15 mouse cellular contexts compared by ENCODE assay signal in the genomic region with DNA sequence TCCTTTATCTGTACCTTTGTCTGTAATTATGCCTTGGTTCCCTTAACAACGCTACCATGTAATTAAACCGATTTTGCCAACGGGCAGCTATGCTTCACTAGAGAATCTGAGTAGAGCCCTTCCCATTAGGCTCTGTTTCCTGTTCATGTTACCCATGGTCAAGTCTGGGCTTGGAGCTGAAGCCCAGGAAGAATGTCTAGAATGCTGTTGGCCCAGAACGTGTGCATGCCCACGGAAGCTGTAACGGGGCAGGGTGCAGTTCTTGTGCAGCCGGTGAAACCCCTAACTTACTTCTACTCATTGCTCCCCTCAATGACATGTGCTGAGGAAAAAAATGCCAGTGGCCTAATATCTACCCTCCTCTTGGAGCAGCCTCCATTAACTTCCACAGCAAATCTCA. TPM values are rescaled to one million over a fixed set of nuclear protein-coding genes. Genes with fewer than 3 reads are reported as not detected.
DNase-seq lines count a peak whose midpoint lies in the region; ATAC-seq and TF ChIP-seq lines count a peak whose summit lies in the region.
"Had no signal": no experiment of that assay in that cellular context is flagged by ENCODE, and none has a peak within 500 bp of the region (broad histone marks: within the 10 kb centered on the region; RNA-seq: fewer than 3 reads in every experiment).

No protein-coding gene starts in this region.

- peaks cover 23% of the 10 kb centered on the region for H3K4me1 ChIP-seq in hindbrain, embryonic 12.5 days
- H3K4me1 ChIP-seq in hindbrain, embryonic 11.5 days (replicated peaks; ENCODE audit: control insufficient read depth, insufficient read depth, low read length): no peaks in the 10 kb centered on the region
- no peaks in the 10 kb centered on the region; the same call in 1 of the 2 replicates for H3K4me1 ChIP-seq in hindbrain, postnatal 0 days (ENCODE audit: insufficient read depth, low read length)

- 82% methylated on average over 7 of the region's 7 CpGs for WGBS in hindbrain, embryonic 12.5 days
- WGBS in hindbrain, embryonic 11.5 days: 93% methylated on average over 7 of the region's 7 CpGs
- 72% methylated on average over 7 of the region's 7 CpGs for WGBS in hindbrain, postnatal 0 days

- no peaks in the 10 kb centered on the region for H3K27me3 ChIP-seq in hindbrain, embryonic 12.5 days
- H3K27me3 ChIP-seq in hindbrain, embryonic 11.5 days (ENCODE audit: control insufficient read depth, insufficient read depth, low read length): no peaks in the 10 kb centered on the region
- H3K27me3 ChIP-seq in hindbrain, postnatal 0 days (ENCODE audit: insufficient read depth, low read length): no peaks in the 10 kb centered on the region

- no peak overlapping the region for H3K9ac ChIP-seq in hindbrain, embryonic 12.5 days
- H3K9ac ChIP-seq in hindbrain, embryonic 11.5 days (ENCODE audit: low read depth, low read length): no peak overlapping the region
- H3K9ac ChIP-seq in hindbrain, postnatal 0 days (replicated peaks; ENCODE audit: low read length): no peak overlapping the region
- H3K9ac ChIP-seq: heart, embryonic 13.5 days; liver, embryonic 14.5 days had no signal

- TF ChIP-seq CTCF in hindbrain, postnatal 0 days (IDR thresholded peaks at IDR 0.05; ENCODE audit: low read depth): no peak

- no peak overlapping the region for H3K4me3 ChIP-seq in hindbrain, embryonic 12.5 days
- no peak overlapping the region for H3K4me3 ChIP-seq in hindbrain, embryonic 11.5 days (ENCODE audit: low read depth, low read length)
- H3K4me3 ChIP-seq in hindbrain, postnatal 0 days (ENCODE audit: low read length): no peak overlapping the region
- H3K4me3 ChIP-seq: erythroblast, embryonic 14.5 days; heart, embryonic 13.5 days had no signal

- ATAC-seq in hindbrain, embryonic 12.5 days (ENCODE audit: low FRiP score): no peak
- no peak for ATAC-seq in hindbrain, embryonic 11.5 days (ENCODE audit: low FRiP score)
- no peak for ATAC-seq in hindbrain, postnatal 0 days

- peak overlapping the region; percentile 92 for H3K4me2 ChIP-seq in hindbrain, embryonic 12.5 days (replicated peaks)
- no peak overlapping the region for H3K4me2 ChIP-seq in hindbrain, embryonic 11.5 days (replicated peaks; ENCODE audit: low read depth, low read length)
- peak overlapping the region; percentile 96; the same call in 1 of the 2 replicates for H3K4me2 ChIP-seq in hindbrain, postnatal 0 days (ENCODE audit: low read depth, low read length)
- H3K4me2 ChIP-seq: heart, embryonic 13.5 days had no signal

- no peak for DNase-seq in hindbrain, embryonic 11.5 days (ENCODE audit: low spot score)
- peak; percentile 10 for DNase-seq in urinary bladder, postnatal 25 days (ENCODE audit: low spot score)
- no peak for DNase-seq in urinary bladder, postnatal 4 days (ENCODE audit: low spot score in 2 of 2)
- DNase-seq in hindbrain, postnatal 0 days (ENCODE audit: low spot score): peak; percentile 21
- DNase-seq in retina, embryonic 14.5 days (ENCODE audit: low spot score): peak; percentile 66
- no peak for DNase-seq in cerebellum, postnatal 25 days
- no peak for DNase-seq in gastrocnemius, adult 18-20 months (ENCODE audit: low spot score)
- DNase-seq: adrenal gland, postnatal 25 days; gastrocnemius, postnatal 10 days; lung, postnatal 4 days had no signal

- no peak overlapping the region for H3K27ac ChIP-seq in hindbrain, embryonic 12.5 days
- H3K27ac ChIP-seq in hindbrain, embryonic 11.5 days (ENCODE audit: low read depth, low read length): no peak overlapping the region
- H3K27ac ChIP-seq in hindbrain, postnatal 0 days: no peak overlapping the region
- H3K27ac ChIP-seq: heart, embryonic 13.5 days; layer of hippocampus, adult 2 months; liver, embryonic 14.5 days had no signal

- H3K36me3 ChIP-seq in hindbrain, embryonic 12.5 days: no peaks in the 10 kb centered on the region
- no peaks in the 10 kb centered on the region for H3K36me3 ChIP-seq in hindbrain, embryonic 11.5 days (ENCODE audit: control insufficient read depth, insufficient read depth, low read length)
- H3K36me3 ChIP-seq in hindbrain, postnatal 0 days (ENCODE audit: insufficient read depth, low read length): no peaks in the 10 kb centered on the region
- H3K36me3 ChIP-seq: heart, embryonic 13.5 days had no signal

- no peaks in the 10 kb centered on the region for H3K9me3 ChIP-seq in hindbrain, embryonic 12.5 days (replicated peaks)
- H3K9me3 ChIP-seq in hindbrain, embryonic 11.5 days (ENCODE audit: control insufficient read depth, low read length): no peaks in the 10 kb centered on the region
- H3K9me3 ChIP-seq in hindbrain, postnatal 0 days (ENCODE audit: low read length): no peaks in the 10 kb centered on the region
- H3K9me3 ChIP-seq: heart, embryonic 13.5 days had no signal

RNA-seq across cellular contexts. Expression of gene Fjx1, which starts 4.5 kb away (rescaled TPM):
- 44.2 and 45.3 TPM in 2 replicates for polyA plus RNA-seq in hindbrain, embryonic 12.5 days (2016; fragmentation: Nextera tagmentation; extraction: Ambion mirVana)
- 17.2 and 21.9 TPM in 2 replicates for polyA plus RNA-seq in hindbrain, embryonic 11.5 days (2014; fragmentation: Nextera tagmentation; extraction: Ambion mirVana)
- total RNA-seq in hindbrain, postnatal 0 days (2014; rRNA removed): 77.8 and 92.0 TPM in 2 replicates
- 27.2 and 30.1 TPM in 2 replicates for polyA plus RNA-seq in hindbrain, postnatal 0 days (2015; fragmentation: Nextera tagmentation; extraction: Ambion mirVana)
- under 1 TPM; 0.27 to 0.33 TPM for total RNA-seq in gastrocnemius, adult 18-20 months (2021)
- polyA plus RNA-seq: erythroblast, embryonic 14.5 days had no signal

RNA-seq across cellular contexts. Expression of gene Trim44, which starts 40.2 kb away (rescaled TPM):
- polyA plus RNA-seq in hindbrain, embryonic 12.5 days (2016; fragmentation: Nextera tagmentation; extraction: Ambion mirVana): 65.6 and 74.4 TPM in 2 replicates
- 44.3 and 44.6 TPM in 2 replicates for polyA plus RNA-seq in hindbrain, embryonic 11.5 days (2014; fragmentation: Nextera tagmentation; extraction: Ambion mirVana)
- 78.2 and 87.6 TPM in 2 replicates for total RNA-seq in hindbrain, postnatal 0 days (2014; rRNA removed)
- polyA plus RNA-seq in hindbrain, postnatal 0 days (2015; fragmentation: Nextera tagmentation; extraction: Ambion mirVana): 42.2 and 44.1 TPM in 2 replicates
- total RNA-seq in gastrocnemius, adult 18-20 months (2021): 10 to 100 TPM; 14.8 to 17.7 TPM

Comparison
In these comparisons a context has a peak if more than half of its experiments do, and no peak if none do; other contexts are left out.
1. DNase-seq: peak in urinary bladder, postnatal 25 days (single experiment), hindbrain, postnatal 0 days (single experiment) and retina, embryonic 14.5 days (single experiment); none in hindbrain, embryonic 11.5 days (single experiment), urinary bladder, postnatal 4 days (0 of 2), cerebellum, postnatal 25 days (0 of 2) and gastrocnemius, adult 18-20 months (single experiment).